Mouse (Mus musculus): ENCODE measurements at regions not wholly inside any gene's neighbourhood (a gene's known extent, or its start where the extent isn't known, plus 50 kb on each side); places are given as distances from the start of the nearest gene placed in this dataset.

DNA sequence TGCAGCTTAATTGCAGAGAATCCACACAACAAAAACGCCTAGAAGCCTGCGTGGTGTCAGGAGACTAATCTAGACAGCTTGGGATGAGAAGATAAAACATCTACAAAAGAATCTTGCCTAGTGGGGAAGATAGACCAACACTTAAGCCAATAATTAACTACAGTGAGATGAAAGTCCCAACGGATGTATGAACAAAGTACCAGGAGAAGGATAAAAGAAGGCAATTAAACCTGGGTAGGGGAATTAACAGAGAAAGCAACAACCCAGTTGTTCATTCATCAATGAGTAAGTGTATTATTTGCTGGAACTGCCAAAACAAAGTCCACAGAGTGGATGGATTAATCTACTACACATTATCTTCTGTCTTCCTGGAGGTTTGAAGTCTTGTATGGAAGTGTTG lies 99.8 kb downstream of the Olfm4 start:
- Histone ChIP-seq H3K4me3 (ENCODE audit: low read depth, low read length) (no peak overlapping the region), H3K36me3 (replicated peaks; ENCODE audit: control insufficient read depth, insufficient read depth, low read depth, low read length) (no peaks in the 10 kb centered on the region), H3K27me3 (ENCODE audit: control insufficient read depth, insufficient read depth, low read length) (no peaks in the 10 kb centered on the region), H3K4me1 (ENCODE audit: control insufficient read depth, insufficient read depth, low read length) (no peaks in the 10 kb centered on the region), H3K9me3 (replicated peaks; ENCODE audit: control insufficient read depth, low read length) (no peaks in the 10 kb centered on the region), H3K9ac (replicated peaks; ENCODE audit: low read length) (no peak overlapping the region), H3K27ac (replicated peaks; ENCODE audit: low read depth, low read length) (no peak overlapping the region), H3K4me2 (ENCODE audit: low read depth, low read length) (no peak overlapping the region)
- no peak for DNase-seq (ENCODE audit: low spot score)
- no peak for ATAC-seq (replicated peaks; ENCODE audit: insufficient number of reproducible peaks, low FRiP score, low TSS enrichment, low read depth)
- WGBS: 70% methylated on average over 3 of the region's 3 CpGs

DNA sequence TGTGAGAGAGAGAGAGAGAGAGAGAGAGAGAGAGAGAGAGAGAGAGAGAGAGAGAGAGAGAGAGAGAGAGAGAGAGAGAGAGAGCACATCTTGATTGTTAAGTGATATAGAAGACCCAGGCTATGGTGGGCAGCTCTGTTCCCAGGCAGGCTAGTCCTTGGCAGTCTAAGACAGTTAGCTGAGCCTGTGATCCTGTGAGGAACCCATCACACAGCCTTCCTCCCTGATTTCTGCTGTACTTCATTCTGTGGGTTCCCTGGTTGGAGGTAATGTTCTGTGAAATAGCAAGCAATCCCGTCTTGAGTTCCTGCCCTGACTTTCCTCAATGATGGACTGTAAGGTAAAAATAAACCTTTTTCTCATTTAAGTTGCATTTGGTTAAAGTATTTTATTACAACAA lies 113.4 kb downstream of the Olfm4 start:
- Histone ChIP-seq H3K4me3 (ENCODE audit: low read depth, low read length) (no peak overlapping the region), H3K4me2 (ENCODE audit: low read depth, low read length) (no peak overlapping the region), H3K27me3 (ENCODE audit: control insufficient read depth, insufficient read depth, low read length) (no peaks in the 10 kb centered on the region), H3K36me3 (replicated peaks; ENCODE audit: control insufficient read depth, insufficient read depth, low read depth, low read length) (no peaks in the 10 kb centered on the region), H3K9ac (replicated peaks; ENCODE audit: low read length) (no peak overlapping the region), H3K27ac (replicated peaks; ENCODE audit: low read depth, low read length) (no peak overlapping the region), H3K9me3 (replicated peaks; ENCODE audit: control insufficient read depth, low read length) (no peaks in the 10 kb centered on the region), H3K4me1 (ENCODE audit: control insufficient read depth, insufficient read depth, low read length) (no peaks in the 10 kb centered on the region)
- ATAC-seq (replicated peaks; ENCODE audit: insufficient number of reproducible peaks, low FRiP score, low TSS enrichment, low read depth) (no peak), DNase-seq (ENCODE audit: low spot score) (no peak)
- 50% methylated on average over 1 of the region's 1 CpGs for WGBS

DNA sequence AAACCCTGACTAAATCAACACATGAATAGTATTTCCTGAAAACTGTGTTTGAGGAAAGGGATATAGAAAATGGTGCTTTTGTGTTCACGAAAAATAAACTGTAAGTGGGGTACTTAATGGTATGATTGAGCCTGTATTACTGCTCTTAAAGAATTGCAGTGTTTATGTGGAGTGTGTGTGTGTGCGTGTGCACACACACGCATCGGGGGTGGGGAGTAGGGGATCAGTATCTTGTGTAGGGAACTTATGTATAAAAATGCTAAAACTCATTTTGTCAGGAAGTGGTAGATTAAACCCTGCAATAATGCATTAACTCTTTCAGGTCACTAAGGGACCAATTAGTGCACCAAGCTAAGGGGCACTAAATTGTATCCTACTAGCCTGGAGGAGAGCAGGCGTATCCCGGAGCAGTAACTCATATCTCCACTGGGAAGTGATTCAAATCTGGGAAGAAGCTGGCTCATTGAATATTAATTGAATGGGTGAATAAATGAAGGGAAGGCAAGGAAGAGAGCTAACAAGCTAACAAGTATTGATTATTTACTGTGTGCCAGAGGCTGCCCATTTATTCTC lies 129.3 kb downstream of the Olfm4 start:
- no peak for DNase-seq (ENCODE audit: low spot score)
- Histone ChIP-seq H3K27ac (replicated peaks; ENCODE audit: low read depth, low read length) (no peak overlapping the region), H3K4me3 (ENCODE audit: low read depth, low read length) (no peak overlapping the region), H3K4me2 (ENCODE audit: low read depth, low read length) (no peak overlapping the region), H3K9ac (replicated peaks; ENCODE audit: low read length) (no peak overlapping the region), H3K36me3 (replicated peaks; ENCODE audit: control insufficient read depth, insufficient read depth, low read depth, low read length) (no peaks in the 10 kb centered on the region), H3K4me1 (ENCODE audit: control insufficient read depth, insufficient read depth, low read length) (no peaks in the 10 kb centered on the region), H3K9me3 (replicated peaks; ENCODE audit: control insufficient read depth, low read length) (no peaks in the 10 kb centered on the region), H3K27me3 (ENCODE audit: control insufficient read depth, insufficient read depth, low read length) (no peaks in the 10 kb centered on the region)
- ATAC-seq (replicated peaks; ENCODE audit: insufficient number of reproducible peaks, low FRiP score, low TSS enrichment, low read depth): no peak
- 85% methylated on average over 6 of the region's 6 CpGs for WGBS

DNA sequence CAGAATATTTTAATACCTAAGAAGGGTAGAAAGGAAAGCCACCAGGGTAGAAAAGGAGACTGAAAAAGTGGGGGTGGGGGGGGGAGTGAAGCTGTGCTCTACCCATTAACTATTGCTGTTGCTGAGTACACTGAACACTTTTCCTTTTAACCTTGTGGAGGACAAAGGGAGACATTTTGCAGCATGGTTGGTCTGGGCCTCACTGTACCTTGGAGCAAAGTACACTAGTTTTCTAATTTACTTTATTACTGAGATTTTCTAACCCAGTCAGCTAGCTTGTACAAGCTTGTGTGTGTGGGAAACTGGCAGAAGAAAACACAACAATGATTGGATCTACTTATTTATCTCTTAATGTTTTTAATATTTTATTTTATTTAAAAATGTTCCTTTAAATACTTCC lies 130.4 kb downstream of the Olfm4 start:
- H3K36me3 ChIP-seq (replicated peaks; ENCODE audit: control insufficient read depth, insufficient read depth, low read depth, low read length): no peaks in the 10 kb centered on the region
- H3K27me3 ChIP-seq (ENCODE audit: control insufficient read depth, insufficient read depth, low read length): no peaks in the 10 kb centered on the region
- DNase-seq (ENCODE audit: low spot score): no peak

DNA sequence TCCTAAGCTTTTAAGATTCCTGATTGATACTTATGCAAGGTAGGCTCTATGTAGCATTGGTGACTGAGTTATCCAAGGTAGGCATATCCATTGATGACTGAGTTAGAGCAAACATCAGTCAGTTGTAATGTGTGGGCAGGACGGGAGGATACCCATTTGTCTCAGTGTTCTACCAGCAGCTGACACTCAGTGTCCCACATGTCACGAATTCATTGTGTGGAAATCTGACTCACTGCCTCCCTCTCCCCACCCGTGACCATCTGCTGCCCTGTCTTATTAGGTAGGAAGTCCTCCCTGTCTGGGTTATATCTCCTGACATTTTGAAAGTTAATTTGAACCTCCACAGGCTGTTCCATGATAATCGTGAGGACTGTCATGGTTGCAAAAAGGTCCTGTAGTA lies 141.3 kb downstream of the Olfm4 start:
- H3K4me2 ChIP-seq (ENCODE audit: low read depth, low read length): no peak overlapping the region
- no peaks in the 10 kb centered on the region for H3K36me3 ChIP-seq (replicated peaks; ENCODE audit: control insufficient read depth, insufficient read depth, low read depth, low read length)
- DNase-seq (ENCODE audit: low spot score) (no peak), ATAC-seq (replicated peaks; ENCODE audit: insufficient number of reproducible peaks, low FRiP score, low TSS enrichment, low read depth) (no peak)
- 82% methylated on average over 4 of the region's 4 CpGs for WGBS
- H3K9ac ChIP-seq (replicated peaks; ENCODE audit: low read length): no peak overlapping the region
- H3K27me3 ChIP-seq (ENCODE audit: control insufficient read depth, insufficient read depth, low read length): no peaks in the 10 kb centered on the region
- no peaks in the 10 kb centered on the region for H3K4me1 ChIP-seq (ENCODE audit: control insufficient read depth, insufficient read depth, low read length)
- no peak overlapping the region for H3K27ac ChIP-seq (replicated peaks; ENCODE audit: low read depth, low read length)
- no peak overlapping the region for H3K4me3 ChIP-seq (ENCODE audit: low read depth, low read length)
- no peaks in the 10 kb centered on the region for H3K9me3 ChIP-seq (replicated peaks; ENCODE audit: control insufficient read depth, low read length)

More for the DNA sequence above, 130.4 kb downstream of the Olfm4 start:
- Histone ChIP-seq H3K27ac (replicated peaks; ENCODE audit: low read depth, low read length) (no peak overlapping the region), H3K9ac (replicated peaks; ENCODE audit: low read length) (no peak overlapping the region), H3K4me3 (ENCODE audit: low read depth, low read length) (no peak overlapping the region), H3K4me1 (ENCODE audit: control insufficient read depth, insufficient read depth, low read length) (no peaks in the 10 kb centered on the region), H3K4me2 (ENCODE audit: low read depth, low read length) (no peak overlapping the region), H3K9me3 (replicated peaks; ENCODE audit: control insufficient read depth, low read length) (no peaks in the 10 kb centered on the region)
- no peak for ATAC-seq (replicated peaks; ENCODE audit: insufficient number of reproducible peaks, low FRiP score, low TSS enrichment, low read depth)

DNA sequence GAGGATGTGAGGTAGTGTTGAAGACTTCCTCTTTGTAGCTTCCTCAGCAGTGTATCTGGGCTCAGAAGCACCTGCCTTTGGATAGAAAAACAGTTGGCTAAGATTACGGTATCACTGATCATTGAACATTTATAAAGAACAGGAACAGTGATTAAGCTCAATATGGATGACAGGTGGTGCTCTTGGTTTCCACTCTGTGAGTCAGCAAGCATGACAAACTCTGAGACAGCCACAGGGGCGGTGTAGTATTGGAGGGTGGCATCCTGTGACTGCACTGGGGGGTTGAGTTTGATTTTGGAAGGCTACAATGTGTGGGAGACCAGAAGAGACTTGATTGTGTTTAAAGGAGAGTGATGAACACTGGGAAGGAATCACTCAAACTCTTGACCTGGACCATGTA lies 144.3 kb downstream of the Olfm4 start:
- Histone ChIP-seq H3K4me2 (ENCODE audit: low read depth, low read length) (no peak overlapping the region), H3K36me3 (replicated peaks; ENCODE audit: control insufficient read depth, insufficient read depth, low read depth, low read length) (no peaks in the 10 kb centered on the region), H3K9ac (replicated peaks; ENCODE audit: low read length) (no peak overlapping the region), H3K9me3 (replicated peaks; ENCODE audit: control insufficient read depth, low read length) (no peaks in the 10 kb centered on the region), H3K4me3 (ENCODE audit: low read depth, low read length) (no peak overlapping the region), H3K4me1 (ENCODE audit: control insufficient read depth, insufficient read depth, low read length) (no peaks in the 10 kb centered on the region), H3K27me3 (ENCODE audit: control insufficient read depth, insufficient read depth, low read length) (no peaks in the 10 kb centered on the region), H3K27ac (replicated peaks; ENCODE audit: low read depth, low read length) (no peak overlapping the region)
- WGBS: 89% methylated on average over 2 of the region's 2 CpGs
- ATAC-seq (replicated peaks; ENCODE audit: insufficient number of reproducible peaks, low FRiP score, low TSS enrichment, low read depth) (no peak), DNase-seq (ENCODE audit: low spot score) (no peak)

DNA sequence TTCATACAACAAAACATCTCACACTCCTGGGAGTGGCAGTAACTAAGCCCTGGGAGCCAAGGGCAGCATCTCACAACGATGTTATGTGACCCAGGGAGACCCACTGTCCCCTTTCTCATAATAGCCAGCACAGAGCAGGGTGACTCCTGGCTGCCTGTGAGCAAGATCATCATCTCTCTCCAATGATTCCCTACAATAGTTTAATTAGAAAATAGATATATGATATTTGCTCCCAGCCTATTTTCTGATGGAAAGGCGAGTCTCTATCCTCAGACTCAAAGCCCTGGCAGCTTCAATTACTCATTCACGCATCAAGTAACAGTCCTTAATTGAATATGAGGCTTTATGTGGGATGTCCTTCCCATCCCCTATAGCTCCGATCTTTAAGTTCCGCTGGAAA lies 153.7 kb downstream of the Olfm4 start:
- ATAC-seq (replicated peaks; ENCODE audit: insufficient number of reproducible peaks, low FRiP score, low TSS enrichment, low read depth): no peak

DNA sequence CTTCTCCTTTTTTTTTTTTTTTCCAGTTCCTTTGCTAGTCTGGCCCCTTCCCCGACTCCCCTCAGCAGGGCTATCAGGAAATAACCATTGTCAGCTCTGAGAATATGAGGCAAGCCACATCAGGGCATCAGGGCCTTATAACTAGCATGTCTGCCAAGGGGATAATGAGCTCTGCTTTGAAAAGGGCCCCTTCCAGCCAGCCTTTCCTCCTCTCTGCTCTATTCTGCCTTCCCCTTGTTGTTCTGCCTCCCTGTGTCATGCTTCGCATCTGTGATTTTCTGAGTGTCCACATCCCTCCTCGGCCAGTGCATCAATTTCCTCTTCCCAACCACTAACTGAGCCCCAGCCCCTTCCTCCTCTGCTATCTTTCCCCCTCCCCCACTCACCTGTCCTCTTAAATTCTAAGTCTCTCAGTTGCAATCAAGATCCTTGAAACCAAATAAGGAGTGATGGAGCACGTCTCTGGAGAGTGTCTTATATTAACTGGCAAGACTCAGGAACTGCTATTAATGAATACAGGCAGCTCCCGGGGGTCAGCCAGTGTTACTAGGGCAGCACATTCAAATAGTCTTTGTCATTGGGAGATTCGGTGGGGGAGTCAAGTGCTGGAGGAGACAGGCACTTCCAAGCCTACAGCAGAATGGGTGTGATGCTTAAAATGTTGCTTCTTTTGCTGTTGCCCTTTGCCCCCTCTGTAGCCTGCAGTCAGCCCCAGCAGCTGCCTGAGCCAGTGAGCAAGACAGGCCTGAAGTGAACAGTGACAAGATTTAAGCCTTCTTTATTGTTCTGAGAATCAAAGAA lies 155.3 kb downstream of the Olfm4 start:
- Histone ChIP-seq H3K27me3 (ENCODE audit: control insufficient read depth, insufficient read depth, low read length) (no peaks in the 10 kb centered on the region), H3K9me3 (replicated peaks; ENCODE audit: control insufficient read depth, low read length) (no peaks in the 10 kb centered on the region), H3K9ac (replicated peaks; ENCODE audit: low read length) (no peak overlapping the region), H3K36me3 (replicated peaks; ENCODE audit: control insufficient read depth, insufficient read depth, low read depth, low read length) (no peaks in the 10 kb centered on the region), H3K4me3 (ENCODE audit: low read depth, low read length) (no peak overlapping the region), H3K4me2 (ENCODE audit: low read depth, low read length) (no peak overlapping the region), H3K27ac (replicated peaks; ENCODE audit: low read depth, low read length) (no peak overlapping the region), H3K4me1 (ENCODE audit: control insufficient read depth, insufficient read depth, low read length) (no peaks in the 10 kb centered on the region)
- 14% methylated on average over 6 of the region's 6 CpGs for WGBS
- DNase-seq (ENCODE audit: low spot score): peak; percentile 18
- ATAC-seq (replicated peaks; ENCODE audit: insufficient number of reproducible peaks, low FRiP score, low TSS enrichment, low read depth): peak; percentile 62

More for the DNA sequence above, 153.7 kb downstream of the Olfm4 start:
- no peak overlapping the region for H3K27ac ChIP-seq (replicated peaks; ENCODE audit: low read depth, low read length)
- no peaks in the 10 kb centered on the region for H3K4me1 ChIP-seq (ENCODE audit: control insufficient read depth, insufficient read depth, low read length)
- H3K9ac ChIP-seq (replicated peaks; ENCODE audit: low read length): no peak overlapping the region
- DNase-seq (ENCODE audit: low spot score): no peak
- no peak overlapping the region for H3K4me3 ChIP-seq (ENCODE audit: low read depth, low read length)
- H3K9me3 ChIP-seq (replicated peaks; ENCODE audit: control insufficient read depth, low read length): no peaks in the 10 kb centered on the region
- no peak overlapping the region for H3K4me2 ChIP-seq (ENCODE audit: low read depth, low read length)
- 61% methylated on average over 5 of the region's 5 CpGs for WGBS
- H3K36me3 ChIP-seq (replicated peaks; ENCODE audit: control insufficient read depth, insufficient read depth, low read depth, low read length): no peaks in the 10 kb centered on the region
- H3K27me3 ChIP-seq (ENCODE audit: control insufficient read depth, insufficient read depth, low read length): no peaks in the 10 kb centered on the region

All from embryonic facial prominence, embryonic 11.5 days (tissue).